Mouse (Mus musculus) megakaryocyte-erythroid progenitor cell, adult 5-6 weeks (primary cell): Measurements from ENCODE around the gene Fbxo40. TPM values are rescaled to one million over a fixed set of nuclear protein-coding genes. Genes with fewer than 3 reads are reported as not detected.

Source experiments
- ATAC-seq: replicated peaks from 2 replicates; pipeline ENCODE4 v1.8.0; 2016; ENCODE audit warnings: mild to moderate bottlenecking, inconsistent platforms; ENCODE audit not compliant: severe bottlenecking, poor library complexity, low FRiP score, low TSS enrichment
- total RNA-seq, 2 experiments: library from RNA; stranded (forward) in 1 of 2; stranded (reverse) in 1 of 2; fragments of 200-1000, 215-1000 nt in 1 of 2; fragments of >200 nt in 1 of 2; fragmentation: Nextera tagmentation in 1 of 2; gene quantifications; 2 replicates each; pipeline ENCODE4 v1.2.3; 2014 to 2017

Gene Fbxo40
- total RNA-seq, 2 experiments from 2014 or later: 0.66 to 1.6 TPM

- ATAC-seq: no peak
These were observed 40.5 kb downstream of the Fbxo40 start for GRCm38 (mm10) chr16:36949614-36950336.

- ATAC-seq: no peak
These were observed 42.5 kb downstream of the Fbxo40 start for GRCm38 (mm10) chr16:36947646-36948197.

- ATAC-seq: no peak
These were observed 43.7 kb downstream of the Fbxo40 start for GRCm38 (mm10) chr16:36946459-36947159.

GRCm38 (mm10) chr16:36944895-36945424 lies 45.3 kb downstream of the Fbxo40 start:
- ATAC-seq: no peak

- no peak for ATAC-seq
These were observed 46.7 kb downstream of the Fbxo40 start for GRCm38 (mm10) chr16:36943591-36943990.

GRCm38 (mm10) chr16:36941895-36942294 lies 48.4 kb downstream of the Fbxo40 start:
- no peak for ATAC-seq

- ATAC-seq: peak; percentile 35; the same call in 1 of the 2 replicates
These were observed 49.0 kb downstream of the Fbxo40 start for GRCm38 (mm10) chr16:36941137-36941727.

- ATAC-seq: no peak
These were observed 54.5 kb downstream of the Fbxo40 start for GRCm38 (mm10) chr16:36935814-36936213.

- ATAC-seq: peak; percentile 74
These were observed 55.2 kb downstream of the Fbxo40 start, which contains the start of gene Hcls1 for GRCm38 (mm10) chr16:36934841-36935620. Gene Hcls1 (plus strand): TSS chr16:36934983.

GRCm38 (mm10) chr16:36934131-36934840 lies 56.0 kb downstream of the Fbxo40 start:
- peak; percentile 72 for ATAC-seq

GRCm38 (mm10) chr16:36932546-36932945 lies 57.7 kb downstream of the Fbxo40 start:
- no peak for ATAC-seq

- no peak for ATAC-seq
These were observed 58.3 kb downstream of the Fbxo40 start for GRCm38 (mm10) chr16:36931976-36932375.

- no peak for ATAC-seq
These were observed 58.9 kb downstream of the Fbxo40 start for GRCm38 (mm10) chr16:36931381-36931780.

- no peak for ATAC-seq
These were observed 59.8 kb downstream of the Fbxo40 start for GRCm38 (mm10) chr16:36930231-36931136.

- no peak for ATAC-seq
These were observed 61.1 kb downstream of the Fbxo40 start for GRCm38 (mm10) chr16:36929216-36929615.

GRCm38 (mm10) chr16:36928106-36928500 lies 62.2 kb downstream of the Fbxo40 start:
- ATAC-seq: no peak

- ATAC-seq: peak; percentile 51
These were observed 62.7 kb downstream of the Fbxo40 start for GRCm38 (mm10) chr16:36927495-36928105.
